Mouse (Mus musculus) G1E-ER4 (cell line): ENCODE measurements around the gene Tbcd. TPM values are rescaled to one million over a fixed set of nuclear protein-coding genes. Genes with fewer than 3 reads are reported as not detected.

Experiments used
- GATA1 ChIP-seq: IDR thresholded peaks from one replicate; pipeline ENCODE4 v1.8.0; 2012; ENCODE audit warnings: low read length, inconsistent platforms
- polyA plus RNA-seq: library from polyadenylated mRNA; stranded (reverse); fragments of >175 nt; gene quantifications from 2 replicates; pipeline ENCODE4 v1.2.3, GENCODE M21; 2012

The Tbcd gene
- polyA plus RNA-seq, 1 experiment = 6.6 TPM

- no peak for TF ChIP-seq GATA1
Observed at GRCm38 (mm10) chr11:121442076-121442475, 9.7 kb upstream of the Tbcd start.

GRCm38 (mm10) chr11:121451216-121451726 lies 478 bp upstream of the Tbcd start:
- no peak for TF ChIP-seq GATA1

GRCm38 (mm10) chr11:121457874-121458273 lies 6.1 kb downstream of the Tbcd start:
- no peak for TF ChIP-seq GATA1

GRCm38 (mm10) chr11:121467408-121467807 lies 15.7 kb downstream of the Tbcd start:
- TF ChIP-seq GATA1 = no peak

- no peak for TF ChIP-seq GATA1
Observed at GRCm38 (mm10) chr11:121474831-121475230, 23.1 kb downstream of the Tbcd start.

- no peak for TF ChIP-seq GATA1
Observed at GRCm38 (mm10) chr11:121475699-121476415, 24.1 kb downstream of the Tbcd start.

- TF ChIP-seq GATA1 = no peak
Observed at GRCm38 (mm10) chr11:121479476-121480203, 27.9 kb downstream of the Tbcd start.

GRCm38 (mm10) chr11:121481129-121481528 lies 29.4 kb downstream of the Tbcd start:
- no peak for TF ChIP-seq GATA1

GRCm38 (mm10) chr11:121485882-121486281 lies 34.1 kb downstream of the Tbcd start:
- no peak for TF ChIP-seq GATA1

GRCm38 (mm10) chr11:121490651-121491050 lies 38.9 kb downstream of the Tbcd start:
- no peak for TF ChIP-seq GATA1

GRCm38 (mm10) chr11:121500595-121500994 lies 48.8 kb downstream of the Tbcd start:
- TF ChIP-seq GATA1 = no peak

- no peak for TF ChIP-seq GATA1
Observed at GRCm38 (mm10) chr11:121501525-121501924, 49.8 kb downstream of the Tbcd start.

GRCm38 (mm10) chr11:121502000-121502860 lies 50.5 kb downstream of the Tbcd start:
- TF ChIP-seq GATA1 = no peak

GRCm38 (mm10) chr11:121508478-121508877 lies 56.7 kb downstream of the Tbcd start:
- no peak for TF ChIP-seq GATA1

- TF ChIP-seq GATA1 = no peak
Observed at GRCm38 (mm10) chr11:121510512-121511246, 58.9 kb downstream of the Tbcd start.
